Comparison of ENCODE assay signal across 22 mouse cellular contexts in genomic region chr2:160992465-160992864, GRCm38 (mm10).
"Had no signal": no experiment of that assay in that cellular context is flagged by ENCODE, and none has a peak within 500 bp of the region (broad histone marks: within the 10 kb centered on the region; RNA-seq: fewer than 3 reads in every experiment).

No protein-coding gene starts in this region.

- H3K9ac ChIP-seq: liver, embryonic 12.5 days; liver, embryonic 15.5 days; lung, embryonic 15.5 days; neural tube, embryonic 12.5 days; neural tube, embryonic 15.5 days had no signal

- H3K4me2 ChIP-seq: liver, embryonic 12.5 days; liver, embryonic 15.5 days; lung, embryonic 15.5 days; midbrain, embryonic 11.5 days; neural tube, embryonic 12.5 days; neural tube, embryonic 15.5 days had no signal

- H3K4me1 ChIP-seq: liver, embryonic 12.5 days; liver, embryonic 15.5 days; lung, embryonic 15.5 days; neural tube, embryonic 12.5 days; neural tube, embryonic 15.5 days had no signal

- H3K4me3 ChIP-seq: layer of hippocampus, adult 2 months; liver, embryonic 12.5 days; liver, embryonic 15.5 days; lung, embryonic 15.5 days; neural tube, embryonic 12.5 days; neural tube, embryonic 15.5 days had no signal

- H3K9me3 ChIP-seq: liver, embryonic 12.5 days; liver, embryonic 15.5 days; lung, embryonic 15.5 days; neural tube, embryonic 12.5 days; neural tube, embryonic 15.5 days had no signal

- DNase-seq: kidney, adult 2 months; kidney, postnatal 25 days; layer of hippocampus, adult 9-11 months; lung, adult 18-20 months; lung, postnatal 10 days; lung, postnatal 36 days; midbrain, embryonic 14.5 days; right cerebral cortex, adult 18-20 months; right cerebral cortex, postnatal 14 days; right cerebral cortex, postnatal 4 days; thymus, adult 2 months; thymus, postnatal 14 days; thymus, postnatal 4 days had no signal

- ATAC-seq: liver, embryonic 12.5 days had no signal

- H3K27me3 ChIP-seq: liver, embryonic 12.5 days; liver, embryonic 15.5 days; lung, embryonic 15.5 days; neural tube, embryonic 12.5 days; neural tube, embryonic 15.5 days had no signal

- H3K27ac ChIP-seq: kidney, postnatal 0 days; layer of hippocampus, adult 2 months; liver, embryonic 12.5 days; liver, embryonic 15.5 days; lung, embryonic 15.5 days; neural tube, embryonic 12.5 days; neural tube, embryonic 15.5 days; stomach, postnatal 0 days had no signal
